Mouse (Mus musculus): ENCODE measurements around the gene Gorasp2.

DNA sequence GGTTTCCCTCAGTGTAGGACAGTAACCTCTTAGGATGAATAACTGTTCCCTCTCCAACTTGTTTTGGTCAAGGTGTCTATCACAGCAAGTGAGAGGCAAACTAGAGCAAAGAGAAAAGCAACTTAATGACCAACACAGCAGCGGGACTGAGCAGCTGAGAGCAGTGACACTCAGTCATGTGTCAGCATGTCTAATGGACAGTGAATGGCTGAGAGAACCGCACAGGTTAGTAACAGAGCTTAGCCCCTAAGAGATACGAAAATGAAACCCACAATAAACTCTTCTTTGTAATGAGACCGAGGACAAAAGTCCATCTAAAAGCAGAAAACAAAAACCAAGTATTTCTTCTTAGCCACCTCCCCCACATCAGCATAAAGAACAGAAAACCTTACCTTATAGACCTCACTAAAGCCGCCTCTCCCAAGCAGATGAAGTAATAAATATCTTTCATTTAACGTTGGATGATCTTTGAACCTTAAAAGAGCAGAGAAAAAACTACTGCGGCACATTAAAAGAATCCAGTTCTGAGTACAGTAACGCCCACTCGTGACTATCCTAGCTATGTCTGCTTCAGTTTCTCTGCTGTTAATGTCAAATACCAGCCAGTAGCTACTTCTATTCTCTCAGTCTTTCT lies 62.4 kb downstream of the Gorasp2 start:
- no peak for TF ChIP-seq CTCF (IDR thresholded peaks at IDR 0.05; ENCODE audit: low read depth, low read length)
- TF ChIP-seq POLR2AphosphoS5 (IDR thresholded peaks at IDR 0.05; ENCODE audit: insufficient replicate concordance, low read depth, low read length), result no peak
- no peak for TF ChIP-seq GATA1 (IDR thresholded peaks at IDR 0.05; ENCODE audit: borderline replicate concordance, low read length)
- no peak for TF ChIP-seq TAL1 (conservative IDR thresholded peaks at IDR 0.05; ENCODE audit: low read depth, low read length)
